Mouse (Mus musculus): Measurements from ENCODE around the gene Afap1l2.

- TF ChIP-seq CTCF (conservative IDR thresholded peaks at IDR 0.05; ENCODE audit: low read length) (no peak), NANOG (IDR thresholded peaks at IDR 0.05; ENCODE audit: borderline replicate concordance, low read length) (no peak), POU5F1 (IDR thresholded peaks at IDR 0.05; ENCODE audit: borderline replicate concordance, low read length) (no peak)
Observed at GRCm38 (mm10) chr19:56937911-56938310, 70.1 kb downstream of the Afap1l2 start.
